ENCODE assay signal across 8 mouse cellular contexts in genomic region chr1:169531702-169532535, GRCm38 (mm10). TPM values are rescaled to one million over a fixed set of nuclear protein-coding genes. Genes with fewer than 3 reads are reported as not detected.
DNase-seq lines count a peak whose midpoint lies in the region; ATAC-seq and TF ChIP-seq lines count a peak whose summit lies in the region.

No protein-coding gene starts in this region.

- POLR2A ChIA-PET in Patski (lab: Charles Lee) = interaction anchor here (0.5 kb wide), 1 partner anchor 162 kb away, joined by 3 read pairs; no protein-coding TSS in a partner anchor

- in situ Hi-C loops in Patski (cut with MboI; ENCODE audit: low pct_unique_long_range_greater_than_20kb) = loop anchor here (5.0 kb wide), 3 partner anchors 140 to 610 kb away; no protein-coding TSS in a partner anchor

- peak; percentile 70 for ATAC-seq in Patski
- ATAC-seq in cerebellum, adult (ENCODE audit: insufficient number of reproducible peaks, low FRiP score, low TSS enrichment) = peak; percentile 36
- peak; percentile 81 for ATAC-seq in forebrain, embryonic 12.5 days (ENCODE audit: low FRiP score)
- peak; percentile 56 for ATAC-seq in liver, postnatal 0 days
- ATAC-seq in monocyte, adult 5-6 weeks (replicated peaks; ENCODE audit: insufficient number of reproducible peaks, low FRiP score, low TSS enrichment, poor library complexity, severe bottlenecking) = no peak

- H3K27me3 ChIP-seq in Patski = no peaks in the 10 kb centered on the region
- no peaks in the 10 kb centered on the region for H3K27me3 ChIP-seq in forebrain, embryonic 12.5 days
- no peaks in the 10 kb centered on the region for H3K27me3 ChIP-seq in liver, postnatal 0 days (ENCODE audit: insufficient read depth, low read length)

- WGBS in forebrain, embryonic 12.5 days = 14% methylated on average over 11 of the region's 11 CpGs
- 13% methylated on average over 11 of the region's 11 CpGs for WGBS in liver, postnatal 0 days (ENCODE audit: insufficient replicate concordance)

- peak; percentile 54 for TF ChIP-seq CTCF in Patski (IDR thresholded peaks at IDR 0.05)
- peak; percentile 57 for TF ChIP-seq CTCF in liver, postnatal 0 days (IDR thresholded peaks at IDR 0.05; ENCODE audit: low read depth)

- peak overlapping the region; percentile 85 for H3K27ac ChIP-seq in forebrain, embryonic 12.5 days
- peak overlapping the region; percentile 93 for H3K27ac ChIP-seq in liver, postnatal 0 days (ENCODE audit: low read depth)

- DNase-seq in Patski (ENCODE audit: low read depth, low spot score) = no peak
- peak; percentile 56 to 70 for DNase-seq in heart, postnatal 36 days
- peak; percentile 84 for DNase-seq in layer of hippocampus, adult 11-12 months (ENCODE audit: low spot score)
- DNase-seq in liver, postnatal 0 days = peak; percentile 47
- DNase-seq in retina, adult 2 months (ENCODE audit: low read depth, low spot score) = peak; percentile 46

- peak overlapping the region; percentile 40; the same call in 1 of the 2 replicates for H3K9ac ChIP-seq in forebrain, embryonic 12.5 days
- H3K9ac ChIP-seq in liver, postnatal 0 days (replicated peaks) = peak overlapping the region; percentile 50

- H3K9me3 ChIP-seq in forebrain, embryonic 12.5 days = no peaks in the 10 kb centered on the region
- H3K9me3 ChIP-seq in liver, postnatal 0 days (ENCODE audit: low read length) = no peaks in the 10 kb centered on the region

- H3K36me3 ChIP-seq in forebrain, embryonic 12.5 days (replicated peaks) = peaks cover 14% of the 10 kb centered on the region
- peaks cover 4% of the 10 kb centered on the region for H3K36me3 ChIP-seq in liver, postnatal 0 days (replicated peaks; ENCODE audit: insufficient read depth, low read length)

- no peak for TF ChIP-seq EP300 in liver, postnatal 0 days (IDR thresholded peaks at IDR 0.05; ENCODE audit: low read depth)

- CTCF ChIA-PET in Patski (lab: Charles Lee) = interaction anchor here (0.8 to 2.0 kb wide), 10 partner anchors 9 to 612 kb away, joined by 3 to 21 read pairs (median 4); no protein-coding TSS in a partner anchor

- H3K4me2 ChIP-seq in forebrain, embryonic 12.5 days = peak overlapping the region; percentile 62
- peak overlapping the region; percentile 64 for H3K4me2 ChIP-seq in liver, postnatal 0 days (ENCODE audit: low read depth, low read length)

- peak overlapping the region; percentile 64 for H3K4me3 ChIP-seq in forebrain, embryonic 12.5 days (replicated peaks)
- H3K4me3 ChIP-seq in liver, postnatal 0 days (ENCODE audit: low read depth, low read length) = peak overlapping the region; percentile 65

- peaks cover 13% of the 10 kb centered on the region for H3K4me1 ChIP-seq in forebrain, embryonic 12.5 days
- H3K4me1 ChIP-seq in liver, postnatal 0 days (ENCODE audit: insufficient read depth) = peaks cover 8% of the 10 kb centered on the region; the same call in 1 of the 2 replicates

- intact Hi-C loops in heart, postnatal 36 days (cut with DNase I) = loop anchor here (1.0 to 5.0 kb wide), 5 partner anchors 125 to 1335 kb away; partner anchors contain the start of genes Atf6 and Rgs5

RNA-seq across cellular contexts. Expression of gene Nuf2, which starts 0.7 kb away (rescaled TPM):
- polyA plus RNA-seq in Patski (2021) = 39.7 TPM
- polyA plus RNA-seq in forebrain, embryonic 12.5 days (2016; fragmentation: Nextera tagmentation; extraction: Ambion mirVana) = 84.3 and 86.3 TPM in 2 replicates
- under 1 TPM; 0.78 to 0.87 TPM for total RNA-seq in heart, postnatal 36 days (2021)
- 20.5 and 22.6 TPM in 2 replicates for polyA plus RNA-seq in liver, postnatal 0 days (2015; fragmentation: Nextera tagmentation; extraction: Ambion mirVana)
- total RNA-seq in monocyte, adult 5-6 weeks (2017) = 0.57 to 4.6 TPM (median 1.7 TPM) in 3 replicates
